Mouse (Mus musculus) neural tube, embryonic 11.5 days (tissue): ENCODE measurements around the gene Psen2. TPM values are rescaled to one million over a fixed set of nuclear protein-coding genes. Genes with fewer than 3 reads are reported as not detected.

Experiments
- ATAC-seq: fragments of 200-750 bp; cut with Nextera tagmentation; 2 replicates; pipeline ENCODE4 v1.8.0; 2017; ENCODE audit warnings: moderate number of reproducible peaks, mild to moderate bottlenecking, moderate TSS enrichment, moderate library complexity; ENCODE audit not compliant: insufficient read depth, low FRiP score, low TSS enrichment
- DNase-seq: peaks from one replicate; pipeline ENCODE4 v3.0.0-alpha.2; 2015; ENCODE audit warnings: low spot score
- H3K27ac ChIP-seq: fragments of 300-500 bp; sonication (generic); 2 replicates; pipeline ENCODE4 v1.5.1; 2014; ENCODE audit warnings: low read depth, mild to moderate bottlenecking, low read length
- H3K27me3 ChIP-seq: fragments of 300-500 bp; sonication (generic); 2 replicates; pipeline ENCODE4 v1.6.1; 2014; ENCODE audit warnings: mild to moderate bottlenecking, low read length, mixed read lengths; ENCODE audit not compliant: control insufficient read depth, insufficient read depth
- H3K36me3 ChIP-seq: fragments of 300-500 bp; sonication (generic); 2 replicates; pipeline ENCODE4 v1.6.1; 2014; ENCODE audit warnings: mild to moderate bottlenecking, low read length, moderate library complexity, mixed read lengths; ENCODE audit not compliant: control insufficient read depth, insufficient read depth
- H3K4me1 ChIP-seq: fragments of 300-500 bp; sonication (generic); 2 replicates; pipeline ENCODE4 v1.6.1; 2014; ENCODE audit warnings: low read length, mixed read lengths; ENCODE audit not compliant: control insufficient read depth, insufficient read depth
- H3K4me2 ChIP-seq: fragments of 300-500 bp; sonication (generic); 2 replicates; pipeline ENCODE4 v1.6.1; 2014; ENCODE audit warnings: low read depth, mild to moderate bottlenecking, moderate library complexity
- H3K4me3 ChIP-seq: fragments of 300-500 bp; sonication (generic); 2 replicates; pipeline ENCODE4 v1.5.1; 2014; ENCODE audit warnings: low read depth, low read length
- H3K9ac ChIP-seq: fragments of 300-500 bp; sonication (generic); 2 replicates; pipeline ENCODE4 v1.6.1; 2014; ENCODE audit warnings: mild to moderate bottlenecking, low read length
- H3K9me3 ChIP-seq: fragments of 300-500 bp; sonication (generic); 2 replicates; pipeline ENCODE4 v1.6.1; 2016; ENCODE audit warnings: low read length; ENCODE audit not compliant: control insufficient read depth
- WGBS: fragments of 180-500 bp; shearing (Covaris S2); extraction: QIAGEN DNeasy Blood & Tissue Kit; methylation state at CpG from one replicate; pipeline ENCODE4 v1.1.7; 2014; 5-methylcytosine and 5-hydroxymethylcytosine counted together
- polyA plus RNA-seq: library from polyadenylated mRNA; unstranded; fragments of >200 nt; fragmentation: Nextera tagmentation; extraction: Ambion mirVana; gene quantifications from 2 replicates; pipeline ENCODE4 v1.2.1, GENCODE M21; 2014

Gene Psen2
- polyA plus RNA-seq, 1 experiment from 2014 or later, result 7.5 TPM

- no peaks in the 10 kb centered on the region for H3K36me3 ChIP-seq
- no peaks in the 10 kb centered on the region for H3K27me3 ChIP-seq
- H3K27ac ChIP-seq, result no peak overlapping the region
- peak overlapping the region; percentile 24 for H3K4me3 ChIP-seq
- 13% methylated on average over 21 of the region's 21 CpGs for WGBS
- H3K9ac ChIP-seq, result peak overlapping the region; percentile 2; the same call in 1 of the 2 replicates
- peak overlapping the region; percentile 69 for H3K4me2 ChIP-seq
- peak; percentile 65; the same call in 1 of the 2 replicates for ATAC-seq
- no peaks in the 10 kb centered on the region for H3K9me3 ChIP-seq
- peaks cover 8% of the 10 kb centered on the region; the same call in 1 of the 2 replicates for H3K4me1 ChIP-seq
- DNase-seq, result peak; percentile 55
Observed at GRCm38 (mm10) chr1:180225500-180226220, 37.6 kb downstream of the Psen2 start.

- no peak overlapping the region for H3K4me3 ChIP-seq
- peaks cover 8% of the 10 kb centered on the region; the same call in 1 of the 2 replicates for H3K4me1 ChIP-seq
- H3K36me3 ChIP-seq, result no peaks in the 10 kb centered on the region
- DNase-seq (no peak), ATAC-seq (no peak)
- no peak overlapping the region for H3K4me2 ChIP-seq
- H3K27me3 ChIP-seq, result no peaks in the 10 kb centered on the region
- no peaks in the 10 kb centered on the region for H3K9me3 ChIP-seq
- no peak overlapping the region for H3K27ac ChIP-seq
- H3K9ac ChIP-seq, result no peak overlapping the region
- WGBS, result 75% methylated on average over 1 of the region's 1 CpGs
Observed at GRCm38 (mm10) chr1:180222007-180222406, 41.2 kb downstream of the Psen2 start.

- no peak overlapping the region for H3K9ac ChIP-seq
Observed at GRCm38 (mm10) chr1:180220791-180221542, 42.3 kb downstream of the Psen2 start.

GRCm38 (mm10) chr1:180216541-180217276 is 46.5 kb downstream of the Psen2 start:
- DNase-seq (no peak), ATAC-seq (no peak)
- no peaks in the 10 kb centered on the region for H3K27me3 ChIP-seq
- H3K4me1 ChIP-seq, result no peaks in the 10 kb centered on the region
- H3K27ac ChIP-seq, result no peak overlapping the region
- no peak overlapping the region for H3K4me2 ChIP-seq
- H3K9ac ChIP-seq, result no peak overlapping the region
- no peaks in the 10 kb centered on the region for H3K36me3 ChIP-seq
- no peaks in the 10 kb centered on the region for H3K9me3 ChIP-seq
- WGBS, result 68% methylated on average over 5 of the region's 5 CpGs
- no peak overlapping the region for H3K4me3 ChIP-seq

More at GRCm38 (mm10) chr1:180220791-180221542, 42.3 kb downstream of the Psen2 start:
- WGBS, result 86% methylated on average over 19 of the region's 19 CpGs
- Histone ChIP-seq H3K4me3 (no peak overlapping the region), H3K4me1 (peaks cover 4% of the 10 kb centered on the region; the same call in 1 of the 2 replicates), H3K27me3 (no peaks in the 10 kb centered on the region), H3K9me3 (no peaks in the 10 kb centered on the region), H3K36me3 (no peaks in the 10 kb centered on the region), H3K4me2 (no peak overlapping the region), H3K27ac (no peak overlapping the region)
- ATAC-seq (no peak), DNase-seq (no peak)

- Histone ChIP-seq H3K4me2 (no peak overlapping the region), H3K4me1 (no peaks in the 10 kb centered on the region), H3K9ac (no peak overlapping the region), H3K9me3 (no peaks in the 10 kb centered on the region), H3K27me3 (no peaks in the 10 kb centered on the region), H3K27ac (no peak overlapping the region), H3K4me3 (no peak overlapping the region), H3K36me3 (no peaks in the 10 kb centered on the region)
- WGBS, result 27% methylated on average over 4 of the region's 4 CpGs
- ATAC-seq (0 out of 2 replicates have a peak, but pooled peaks have one; percentile 16), DNase-seq (peak; percentile 64)
Observed at GRCm38 (mm10) chr1:180215044-180215443, 48.2 kb downstream of the Psen2 start.

GRCm38 (mm10) chr1:180212911-180213310 is 50.3 kb downstream of the Psen2 start:
- Histone ChIP-seq H3K9ac (no peak overlapping the region), H3K9me3 (no peaks in the 10 kb centered on the region), H3K4me1 (no peaks in the 10 kb centered on the region), H3K4me2 (no peak overlapping the region), H3K27ac (no peak overlapping the region), H3K36me3 (no peaks in the 10 kb centered on the region), H3K27me3 (no peaks in the 10 kb centered on the region), H3K4me3 (no peak overlapping the region)
- 96% methylated on average over 5 of the region's 5 CpGs for WGBS
- no peak for DNase-seq
- no peak for ATAC-seq

- no peak overlapping the region for H3K9ac ChIP-seq
- H3K4me1 ChIP-seq, result no peaks in the 10 kb centered on the region
- no peaks in the 10 kb centered on the region for H3K9me3 ChIP-seq
- WGBS, result 91% methylated on average over 9 of the region's 9 CpGs
- H3K4me2 ChIP-seq, result no peak overlapping the region
- no peaks in the 10 kb centered on the region for H3K36me3 ChIP-seq
- no peak overlapping the region for H3K4me3 ChIP-seq
- DNase-seq, result no peak
- H3K27ac ChIP-seq, result no peak overlapping the region
- H3K27me3 ChIP-seq, result no peaks in the 10 kb centered on the region
- ATAC-seq, result no peak
Observed at GRCm38 (mm10) chr1:180210781-180211271, 52.4 kb downstream of the Psen2 start.

GRCm38 (mm10) chr1:180210031-180210432 is 53.2 kb downstream of the Psen2 start:
- Histone ChIP-seq H3K27me3 (no peaks in the 10 kb centered on the region), H3K4me2 (no peak overlapping the region), H3K4me1 (no peaks in the 10 kb centered on the region), H3K36me3 (no peaks in the 10 kb centered on the region), H3K4me3 (no peak overlapping the region), H3K27ac (no peak overlapping the region), H3K9ac (no peak overlapping the region), H3K9me3 (no peaks in the 10 kb centered on the region)
- ATAC-seq (no peak), DNase-seq (no peak)
- 77% methylated on average over 4 of the region's 4 CpGs for WGBS
